Mouse (Mus musculus) embryo, embryonic 9.5 days (tissue): ENCODE results near the gene Rab3a.

Source experiments
- DNase-seq: peaks from one replicate; pipeline ENCODE4 v3.0.0-alpha.2; 2017; ENCODE audit errors: extremely low spot score

The Rab3a gene

DNA sequence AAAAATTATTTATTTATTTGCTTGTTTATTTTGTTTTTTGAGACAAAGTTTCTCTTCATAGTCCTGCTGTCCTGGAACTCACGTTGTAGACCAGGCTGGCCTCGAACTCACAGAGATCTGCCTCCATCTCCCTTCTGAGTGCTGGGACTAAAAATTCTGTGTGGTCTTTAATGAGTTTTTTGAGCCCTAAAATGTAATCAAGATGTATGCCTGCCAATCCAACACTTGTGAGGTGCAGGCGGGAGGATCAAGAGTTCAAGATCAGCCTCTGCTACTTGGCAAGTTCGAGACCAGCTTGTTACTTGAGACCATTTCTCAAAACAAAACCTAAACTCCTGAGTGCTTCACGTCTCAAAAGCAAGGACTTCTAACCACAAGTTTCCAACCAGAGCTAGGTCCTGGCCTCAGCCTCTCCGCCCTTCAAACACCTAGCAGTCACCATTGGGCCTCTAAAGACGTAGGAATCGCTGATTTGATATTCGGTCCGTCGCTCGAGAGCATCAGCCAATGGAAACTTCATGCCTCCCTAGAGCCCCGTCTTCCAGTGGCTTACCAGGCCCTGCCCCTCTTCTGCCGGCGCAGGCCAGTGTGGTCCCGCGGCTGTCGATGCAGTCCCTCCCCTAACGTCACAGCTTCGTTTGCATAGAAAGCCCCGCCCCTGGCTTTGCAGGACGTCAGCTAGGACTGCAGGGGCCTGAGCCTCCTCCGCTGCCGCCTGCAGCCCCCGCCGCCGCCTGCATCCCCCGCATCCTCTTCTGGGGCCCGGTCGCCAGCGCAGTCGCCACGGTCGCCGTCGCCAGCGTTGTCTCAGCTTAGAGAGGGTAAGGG, at the start of gene Rab3a:
Gene Rab3a, plus strand, starts transcription at position 637 of the 828 bp plus-strand sequence.
- DNase-seq, result peak; percentile 94

DNA sequence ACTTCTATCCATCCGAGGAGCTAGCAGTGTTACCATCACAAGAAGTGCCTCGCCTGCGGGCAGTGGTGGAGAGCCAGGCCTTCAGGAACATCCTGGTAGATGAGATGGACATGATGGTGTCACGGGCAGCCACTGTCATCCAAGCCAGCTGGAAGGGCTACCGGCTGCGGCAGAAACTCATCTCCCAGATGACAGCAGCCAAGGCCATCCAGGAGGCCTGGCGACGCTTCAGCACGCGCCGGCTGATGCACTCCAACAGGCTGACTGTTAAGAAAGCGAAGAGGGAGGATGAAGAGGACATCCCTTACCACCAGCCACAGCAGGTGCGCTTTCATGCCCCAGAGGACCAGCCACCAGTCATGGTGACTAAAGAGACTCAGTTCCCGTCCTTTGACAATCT, 46.2 kb upstream of the Rab3a start:
- DNase-seq, result no peak

DNA sequence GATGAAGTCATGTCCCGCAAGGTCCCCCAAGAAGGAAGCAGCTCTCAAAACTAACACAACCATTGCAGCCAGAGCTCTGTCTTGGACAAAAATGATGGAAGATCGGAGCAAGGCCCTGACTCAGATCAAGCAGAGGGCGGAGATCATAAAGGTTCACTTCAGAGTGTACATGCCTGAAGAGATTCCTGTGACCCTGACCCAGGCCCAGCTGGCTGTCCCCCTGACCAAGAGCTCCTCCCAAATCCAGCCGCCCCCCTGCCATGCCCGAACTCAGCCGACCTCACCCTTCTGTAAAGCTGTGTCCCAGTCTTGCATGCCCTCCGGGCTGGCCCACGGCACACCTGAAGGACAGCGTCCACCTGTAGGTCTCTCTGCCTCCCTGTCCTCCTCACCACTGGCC, 44.7 kb upstream of the Rab3a start:
- no peak for DNase-seq

DNA sequence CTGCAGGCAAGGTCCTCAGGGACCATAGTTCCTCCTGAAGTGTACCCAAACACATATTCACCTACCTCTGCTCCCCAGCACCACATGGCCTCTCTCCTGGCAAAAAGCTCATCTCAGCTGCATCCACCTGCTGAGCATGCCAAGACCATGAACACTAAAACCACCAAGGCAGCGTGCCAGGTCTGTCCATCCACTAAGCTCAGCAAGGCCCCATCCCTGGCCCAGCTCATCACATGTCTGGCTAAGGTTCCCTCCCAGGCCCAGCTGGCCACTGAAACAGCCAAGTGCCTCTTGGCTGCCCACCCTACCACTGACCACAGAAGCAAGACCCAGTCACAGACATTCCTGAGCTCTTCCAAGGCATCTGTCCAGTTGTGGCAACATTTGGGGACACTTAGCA, 44.2 kb upstream of the Rab3a start:
- no peak for DNase-seq

DNA sequence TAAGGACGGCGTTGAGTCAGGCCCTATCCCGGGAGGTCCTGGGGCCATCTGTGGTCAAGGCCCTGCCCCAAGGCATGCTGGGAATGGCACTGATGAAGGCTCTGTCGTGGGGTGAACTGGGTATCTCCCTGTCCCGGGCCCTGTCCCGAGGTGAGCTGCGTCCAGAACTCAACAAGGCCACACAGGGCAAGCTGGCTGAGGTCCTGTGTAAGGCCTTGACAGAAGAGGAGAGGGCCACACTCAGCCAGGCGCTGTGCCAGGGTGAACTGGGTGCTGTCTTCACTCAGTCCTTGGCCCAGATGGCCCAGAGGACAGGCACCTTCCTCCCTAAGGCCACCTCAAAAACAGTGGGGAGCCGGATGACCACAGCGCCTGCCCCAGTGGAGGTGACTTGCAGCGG, 43.4 kb upstream of the Rab3a start:
- DNase-seq, result no peak

DNA sequence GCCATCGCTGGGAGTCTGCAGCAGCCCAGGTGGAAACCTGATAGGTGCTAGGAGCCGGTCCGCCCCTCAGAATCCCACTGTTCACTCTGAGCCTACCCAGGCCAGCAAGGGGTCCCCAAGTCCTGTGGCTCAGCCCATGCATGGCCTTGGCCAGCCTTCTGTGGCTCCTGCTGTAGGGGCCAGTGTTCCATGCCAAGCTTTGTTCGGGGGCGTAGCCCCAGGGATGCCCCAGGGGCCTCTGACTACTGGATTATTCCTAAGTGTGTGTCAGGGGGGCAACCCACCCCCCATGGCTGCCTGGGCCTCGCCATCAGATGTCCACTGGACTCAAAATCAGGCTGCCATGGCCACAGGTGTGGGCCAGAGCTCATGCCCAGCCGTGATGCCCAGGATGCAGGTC, 40.5 kb upstream of the Rab3a start:
- DNase-seq, result no peak

DNA sequence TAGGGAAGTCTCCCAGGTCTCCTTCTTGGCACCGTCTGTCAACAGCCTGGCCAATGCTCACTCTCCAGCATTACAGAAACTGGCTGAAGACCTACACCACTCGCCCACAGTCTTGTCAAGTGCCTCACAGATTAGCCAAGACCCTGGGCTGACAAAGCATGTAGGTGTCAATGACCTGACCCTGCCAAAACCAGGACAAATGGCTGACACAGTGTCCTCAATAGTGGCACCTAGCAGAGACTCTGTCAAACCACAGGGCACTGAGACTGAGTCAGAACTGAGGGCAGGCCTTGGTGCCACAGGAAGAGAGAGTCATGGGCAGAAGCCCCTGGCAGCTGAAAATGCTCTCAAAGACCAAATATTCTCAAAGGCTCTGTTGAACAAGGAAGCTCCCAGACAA, 39.4 kb upstream of the Rab3a start:
- no peak for DNase-seq

DNA sequence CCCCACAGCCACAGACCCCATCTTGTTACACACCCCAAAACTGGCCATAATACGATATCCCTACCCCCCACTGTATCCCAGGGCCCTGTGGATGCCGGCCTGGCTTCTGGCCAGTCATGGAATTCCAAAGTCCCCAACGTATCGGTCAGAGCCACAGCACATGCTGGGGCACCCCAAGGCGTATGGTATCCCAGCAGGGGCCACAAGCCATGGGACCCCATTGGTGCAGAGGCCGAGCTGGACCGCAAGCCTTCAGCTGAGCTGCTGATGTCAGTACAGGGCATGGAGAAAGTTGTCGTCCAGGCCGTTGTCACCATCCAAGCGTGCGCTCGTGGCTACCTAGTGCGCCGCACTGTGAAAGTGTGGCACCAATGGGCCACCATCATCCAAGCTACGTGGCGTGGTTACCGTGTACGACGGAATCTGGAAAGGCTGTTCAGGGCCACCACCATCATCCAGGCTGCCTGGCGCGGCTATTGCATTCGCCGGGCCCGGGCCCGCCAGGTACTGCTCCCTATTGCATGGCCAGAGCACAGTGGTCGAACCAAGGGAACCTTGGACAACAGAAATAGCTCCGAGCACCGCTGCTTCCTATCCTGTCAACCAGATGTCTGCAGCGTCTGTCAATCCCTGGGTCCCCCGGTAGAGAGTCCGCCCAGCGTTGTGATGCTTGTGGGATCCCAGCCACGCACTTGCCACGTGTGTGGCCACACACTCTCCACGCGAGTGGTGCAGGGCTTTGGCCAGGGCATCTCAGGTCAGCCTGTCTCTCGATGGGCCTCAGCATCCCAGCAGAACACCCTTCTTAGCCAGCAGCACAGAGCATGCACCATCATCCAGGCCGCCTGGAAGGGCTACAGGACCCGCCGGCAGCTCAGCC, 37.7 kb upstream of the Rab3a start:
- DNase-seq, result no peak

DNA sequence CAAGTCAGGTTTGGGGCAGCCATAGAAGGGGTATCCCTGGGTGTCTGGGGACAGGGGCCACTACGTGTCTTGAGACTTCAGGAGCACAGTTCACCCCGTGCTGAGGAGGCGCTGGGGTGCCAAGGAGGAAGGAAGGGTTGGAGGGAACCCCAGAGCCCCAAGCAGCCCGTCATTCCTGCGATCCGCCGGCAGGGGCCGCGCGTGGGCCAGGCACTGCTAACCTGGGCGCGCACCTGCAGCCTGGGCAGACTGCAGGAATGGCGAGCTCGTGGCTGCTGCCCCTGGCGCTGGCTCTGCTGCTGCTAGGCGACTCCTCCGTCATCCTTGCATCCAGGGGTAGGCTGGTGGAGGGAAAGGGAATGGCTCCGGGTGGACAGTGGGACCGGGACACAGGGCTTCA, 36.2 kb upstream of the Rab3a start, which contains the start of gene Gm3336:
Gene Gm3336, plus strand, starts transcription at position 247 of the 400 bp plus-strand sequence.
- DNase-seq, result no peak

DNA sequence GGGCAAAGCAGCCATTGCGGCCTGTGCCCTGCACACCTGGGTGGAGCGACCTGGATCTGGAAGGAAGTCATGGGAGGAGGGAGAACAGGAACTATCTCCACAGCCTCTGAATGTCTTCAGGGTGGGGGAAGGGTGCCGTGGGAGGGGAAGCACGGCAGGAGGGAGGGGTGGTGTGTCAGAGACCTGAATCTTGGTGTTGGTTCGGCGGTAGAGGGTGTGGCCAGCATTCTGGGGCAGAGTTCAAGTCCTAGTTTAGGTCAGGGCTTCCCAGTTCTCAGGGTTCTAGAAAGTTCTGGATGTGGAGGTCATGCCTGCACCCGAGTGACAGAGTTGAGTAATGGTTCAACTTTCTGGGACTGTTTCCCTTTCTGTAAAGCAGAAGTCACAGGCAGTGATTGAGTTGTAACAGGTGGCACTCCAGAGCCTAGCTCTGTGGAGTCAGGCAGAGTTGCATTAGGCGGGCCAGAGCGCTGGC, 34.6 kb upstream of the Rab3a start:
- no peak for DNase-seq

DNA sequence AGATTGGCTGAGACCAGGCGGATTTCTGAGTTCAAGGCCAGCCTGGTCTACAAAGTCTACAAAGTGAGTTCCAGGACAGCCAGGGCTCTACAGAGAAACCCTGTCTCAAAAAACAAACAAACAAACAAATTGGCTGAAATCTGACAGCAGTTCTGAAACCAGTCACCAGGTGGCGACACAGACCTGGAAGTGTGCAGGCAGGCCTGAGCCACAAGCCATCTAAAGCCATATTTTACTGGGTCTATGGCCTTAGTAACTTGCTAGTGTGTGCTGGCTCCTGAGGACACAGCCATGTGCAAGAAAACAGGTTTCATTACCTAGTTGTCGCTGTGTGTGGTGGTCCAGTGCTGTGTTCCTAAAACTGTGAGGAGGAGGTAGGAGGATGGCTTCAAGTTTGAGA, 33.7 kb upstream of the Rab3a start:
- peak; percentile 79 for DNase-seq

DNA sequence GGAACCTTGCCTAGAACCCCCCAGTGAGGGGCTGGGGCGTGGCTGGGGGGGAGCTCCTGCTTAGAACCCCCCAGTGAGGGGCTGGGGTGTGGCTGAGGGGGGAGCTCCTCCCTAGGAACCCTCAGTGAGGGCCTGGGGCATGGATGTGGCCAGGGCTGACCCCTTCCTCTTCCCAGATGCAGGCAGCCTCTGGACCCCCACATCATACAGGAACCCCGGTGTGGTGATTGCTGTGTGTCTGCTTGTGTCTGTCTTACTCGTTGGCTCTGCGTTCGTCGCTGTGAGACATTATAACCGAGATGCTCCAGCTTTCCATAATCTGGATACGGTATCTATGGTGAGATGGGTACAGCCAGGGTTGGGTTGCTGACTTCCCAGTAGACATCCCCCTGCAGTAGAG, 32.9 kb upstream of the Rab3a start:
- no peak for DNase-seq

DNA sequence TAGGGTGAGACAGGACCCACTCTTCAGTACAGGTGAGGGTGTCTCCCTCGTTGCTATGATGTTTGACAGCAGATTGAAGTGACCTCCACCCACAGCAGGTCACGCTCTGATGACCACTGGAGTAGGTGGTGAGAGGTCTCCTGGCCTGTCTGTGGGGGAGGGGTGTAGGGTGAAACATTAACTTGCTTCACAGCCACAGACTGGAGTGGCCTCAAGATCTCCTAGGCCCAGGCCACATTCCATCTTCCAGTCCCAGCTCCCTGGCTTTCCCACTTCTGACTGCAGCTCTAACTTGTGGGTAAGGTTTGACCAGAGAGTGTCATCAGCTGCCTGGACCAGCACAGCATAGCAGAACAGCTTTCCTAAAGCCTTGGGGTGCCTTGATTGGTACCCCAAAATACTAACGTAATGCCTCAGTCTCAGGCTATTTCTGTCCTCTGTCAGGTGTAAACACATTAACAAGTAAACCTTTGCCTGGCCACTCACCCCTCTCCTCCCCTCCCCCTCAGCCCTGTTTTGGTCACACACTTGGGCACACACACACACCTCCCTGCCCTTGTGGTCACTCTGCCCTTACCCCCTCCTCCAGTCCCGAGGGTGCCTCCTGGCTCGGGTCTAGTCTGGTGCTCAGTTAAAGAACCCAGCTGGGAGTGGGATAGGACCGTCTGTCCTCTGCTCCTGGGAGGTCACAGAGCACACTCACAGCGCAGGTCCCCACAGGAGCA, 30.8 kb upstream of the Rab3a start, which contains the start of gene Pde4c:
Gene Pde4c, plus strand, starts transcription at position 235 of the 725 bp plus-strand sequence.
- no peak for DNase-seq

DNA sequence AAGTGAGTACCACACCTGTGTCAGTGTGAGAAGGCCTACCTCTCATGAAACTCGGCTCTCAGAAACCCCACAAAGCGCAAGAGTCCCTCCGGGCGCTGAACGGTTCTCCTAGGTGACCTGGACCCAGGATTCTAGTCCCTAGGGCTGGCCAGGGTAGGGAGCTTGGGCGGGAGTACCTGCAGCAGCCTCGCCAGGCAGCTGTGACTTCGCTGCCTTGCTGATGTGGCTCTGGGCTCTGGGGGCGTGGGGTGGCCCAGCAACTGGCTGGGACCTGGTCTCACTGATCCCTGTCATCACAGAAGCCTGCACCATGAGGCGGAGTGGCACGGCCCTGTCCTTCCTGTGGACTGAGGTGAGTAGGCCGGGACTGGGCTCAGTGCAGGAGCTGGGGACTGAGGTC, 30.3 kb upstream of the Rab3a start:
- DNase-seq, result no peak

DNA sequence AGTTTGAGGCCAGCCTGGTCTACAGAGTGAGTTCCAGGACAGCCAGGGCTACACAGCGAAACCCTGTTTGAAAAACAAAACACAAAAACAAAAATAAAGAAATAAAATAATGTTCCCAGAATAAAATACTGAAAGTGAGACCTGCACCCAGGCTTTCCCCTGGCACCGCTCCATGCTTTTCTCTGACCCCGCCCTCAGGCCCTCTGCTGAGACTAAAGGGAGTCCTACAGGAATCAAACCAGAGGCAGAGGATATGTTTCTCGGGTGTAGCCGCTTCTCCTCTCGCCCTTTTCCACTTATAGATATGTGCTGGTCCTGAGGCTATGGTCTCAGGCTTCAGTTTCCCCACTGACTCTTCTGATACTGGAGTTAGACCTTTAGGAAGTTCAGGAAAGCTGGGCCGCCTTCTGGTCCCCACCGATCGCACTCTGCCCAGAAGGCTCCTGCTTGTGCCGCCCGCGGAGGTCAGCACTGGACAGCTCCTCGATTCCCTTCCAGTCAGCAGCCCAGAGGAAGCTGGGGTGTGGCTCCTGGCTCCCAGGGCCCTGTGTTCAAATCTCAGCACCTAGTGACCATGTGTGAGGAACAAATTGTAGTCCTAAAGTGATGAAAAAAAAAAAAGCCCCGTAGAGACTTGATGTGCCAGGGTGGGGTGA, 28.6 kb upstream of the Rab3a start:
- DNase-seq, result peak; percentile 36

DNA sequence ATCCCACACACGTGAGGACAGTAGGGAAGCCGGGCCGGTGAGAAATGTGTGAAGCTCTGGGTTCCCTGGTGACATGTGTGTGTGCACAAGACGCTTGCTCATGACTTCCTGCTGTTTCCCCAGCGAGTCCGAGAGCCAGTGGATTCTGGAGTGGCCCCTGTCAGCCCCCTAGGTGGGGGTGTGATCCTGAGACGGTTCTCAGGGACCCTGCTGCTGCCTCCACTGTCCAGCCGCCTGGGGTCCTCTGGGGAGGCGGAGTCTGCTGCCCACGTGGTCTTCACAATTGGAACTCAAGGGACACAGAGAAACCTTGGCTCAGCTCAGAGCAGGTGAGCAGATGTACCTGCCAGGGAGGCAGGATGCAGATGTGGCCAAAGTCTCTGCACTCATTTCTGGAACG, 27.8 kb upstream of the Rab3a start:
- no peak for DNase-seq

DNA sequence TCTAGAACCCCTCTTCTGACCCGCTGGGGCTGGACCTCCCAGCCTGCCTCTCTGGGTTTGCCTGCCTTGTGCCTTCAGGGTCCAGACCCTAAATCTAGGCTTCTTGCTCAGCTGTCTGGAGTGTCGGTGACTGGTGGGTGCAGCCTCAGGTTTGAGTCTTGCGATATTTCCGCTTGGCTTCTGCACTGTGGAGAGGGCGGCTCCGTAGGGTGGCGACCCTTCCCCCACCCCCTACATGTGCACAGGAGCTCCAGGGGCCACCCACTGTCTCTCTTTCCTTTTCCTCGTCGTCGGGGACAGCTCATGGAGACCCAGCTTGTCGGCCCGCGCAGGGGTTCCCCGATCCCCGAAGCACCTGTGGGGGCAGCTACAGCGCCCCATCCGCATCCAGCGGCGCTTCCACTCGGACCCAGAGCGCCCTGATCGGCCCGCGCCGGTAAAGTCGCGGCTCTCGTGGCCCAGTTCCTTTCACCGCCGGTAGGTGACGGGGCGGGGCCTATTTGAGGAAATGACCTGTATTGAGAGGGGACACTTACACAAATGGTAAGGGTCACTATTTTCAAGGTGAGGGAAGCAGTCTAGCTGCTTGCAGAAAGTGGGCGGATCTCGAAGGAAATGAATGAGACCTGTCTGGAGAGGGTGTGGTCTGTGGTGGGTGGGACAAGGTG, 24.5 kb upstream of the Rab3a start:
- DNase-seq, result no peak

DNA sequence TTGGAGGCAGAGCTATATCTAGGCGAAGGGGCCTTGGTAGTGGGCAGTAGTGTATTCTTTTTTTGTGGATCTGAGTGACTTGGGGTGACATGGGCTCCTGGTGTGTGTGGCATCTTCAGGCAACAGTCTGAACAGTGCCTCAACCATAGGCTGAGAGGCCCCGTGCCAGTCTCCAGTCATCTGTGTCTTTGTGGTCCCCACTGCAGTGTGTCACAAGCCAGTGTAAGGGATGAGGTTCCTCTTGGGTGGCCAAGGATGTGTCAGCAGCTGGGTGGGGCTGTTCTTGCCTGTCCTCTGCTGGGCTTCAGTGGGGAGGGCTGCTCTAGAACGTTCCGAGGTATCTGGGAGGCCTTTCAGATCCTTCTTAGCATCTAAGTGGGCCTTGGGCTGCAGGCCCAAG, 23.5 kb upstream of the Rab3a start:
- DNase-seq, result no peak

DNA sequence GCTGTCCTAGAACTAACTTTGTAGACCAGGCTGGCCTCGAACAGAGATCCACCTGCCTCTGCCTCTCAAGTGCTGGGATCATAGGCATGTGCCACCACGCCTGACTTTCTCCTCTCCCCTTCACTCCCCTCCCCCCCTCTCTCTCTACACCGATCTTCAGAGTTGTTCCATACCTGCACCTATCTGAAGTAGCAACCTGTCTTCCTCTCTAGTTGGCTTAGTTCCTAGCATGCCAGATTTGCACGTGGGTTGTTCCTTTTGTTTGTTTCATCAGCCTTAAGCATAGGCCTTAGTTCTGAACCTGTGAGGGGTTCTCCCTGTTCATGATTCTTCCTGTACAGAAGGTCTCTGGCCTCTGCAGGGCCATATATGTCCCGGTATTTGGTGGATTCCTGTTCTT, 16.8 kb upstream of the Rab3a start:
- DNase-seq, result no peak

DNA sequence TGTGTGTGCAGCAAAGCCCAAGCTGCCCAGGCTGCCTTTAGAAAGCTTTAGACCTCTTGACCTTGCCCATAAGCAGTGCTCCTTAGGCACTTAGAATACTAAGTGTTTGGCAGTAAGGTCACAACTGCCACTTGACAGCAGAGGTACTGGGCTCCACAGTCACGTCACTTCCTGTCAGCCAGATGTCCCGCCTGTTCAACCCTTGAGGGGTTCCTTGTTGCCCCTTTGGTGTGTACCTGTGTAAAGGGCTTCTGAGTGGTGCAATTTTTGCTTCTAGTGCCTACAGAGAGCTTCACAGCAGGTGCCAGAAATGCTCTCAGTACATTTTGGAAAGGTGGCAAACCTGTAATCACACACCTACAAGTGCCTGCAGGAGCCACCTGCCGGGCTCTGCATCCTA, 16.3 kb upstream of the Rab3a start:
- no peak for DNase-seq

DNA sequence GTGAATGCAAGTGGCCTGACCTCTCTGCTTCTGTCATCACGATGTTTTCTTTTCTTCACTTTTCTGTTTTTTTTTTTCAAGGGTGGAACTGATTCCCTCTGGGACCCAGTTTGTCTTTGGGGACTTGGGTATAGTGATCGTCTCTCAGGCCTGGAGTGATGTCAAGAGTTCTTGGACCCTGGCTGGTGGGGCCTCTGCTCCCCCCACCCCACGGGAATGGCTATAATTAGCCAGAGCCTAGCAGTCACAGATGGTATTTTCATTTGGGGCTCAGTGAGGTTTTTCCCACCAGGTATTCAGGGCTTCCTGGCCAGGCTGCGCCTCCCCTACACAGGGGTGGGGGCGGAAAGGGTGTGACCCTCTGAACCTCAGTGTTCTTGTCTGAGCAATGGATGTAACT, 12.8 kb upstream of the Rab3a start:
- DNase-seq, result no peak
